Mouse (Mus musculus) cortical plate, adult 2 months (tissue): ENCODE measurements at regions not wholly inside any gene's neighbourhood (a gene's known extent, or its start where the extent isn't known, plus 50 kb on each side); places are given as distances from the start of the nearest gene placed in this dataset.

Experiments used
- H3K27ac ChIP-seq: fragments of 200-500 bp; 2 replicates; pipeline ENCODE4 v1.5.1; 2012; ENCODE audit warnings: low read length, control low read depth, inconsistent platforms; ENCODE audit not compliant: insufficient read depth
- H3K4me1 ChIP-seq: fragments of 200-500 bp; 2 replicates; pipeline ENCODE4 v1.6.1; 2011; ENCODE audit warnings: low read length; ENCODE audit not compliant: control insufficient read depth, insufficient read depth
- H3K4me3 ChIP-seq: fragments of 200-500 bp; 2 replicates; pipeline ENCODE4 v1.5.1; 2011; ENCODE audit warnings: mild to moderate bottlenecking, low read length, control low read depth; ENCODE audit not compliant: insufficient read depth
- CTCF ChIP-seq: fragments of 200-500 bp; IDR thresholded peaks from 2 replicates; pipeline ENCODE4 v1.5.1; 2011; ENCODE audit warnings: mild to moderate bottlenecking, control low read depth, low read length; ENCODE audit not compliant: insufficient read depth; ENCODE audit errors: extremely low read depth
- POLR2A ChIP-seq: fragments of 200-500 bp; IDR thresholded peaks from 2 replicates; pipeline ENCODE4 v1.6.1; 2011; ENCODE audit warnings: mild to moderate bottlenecking, low read length, control low read depth; ENCODE audit not compliant: insufficient read depth; ENCODE audit errors: extremely low read depth

DNA sequence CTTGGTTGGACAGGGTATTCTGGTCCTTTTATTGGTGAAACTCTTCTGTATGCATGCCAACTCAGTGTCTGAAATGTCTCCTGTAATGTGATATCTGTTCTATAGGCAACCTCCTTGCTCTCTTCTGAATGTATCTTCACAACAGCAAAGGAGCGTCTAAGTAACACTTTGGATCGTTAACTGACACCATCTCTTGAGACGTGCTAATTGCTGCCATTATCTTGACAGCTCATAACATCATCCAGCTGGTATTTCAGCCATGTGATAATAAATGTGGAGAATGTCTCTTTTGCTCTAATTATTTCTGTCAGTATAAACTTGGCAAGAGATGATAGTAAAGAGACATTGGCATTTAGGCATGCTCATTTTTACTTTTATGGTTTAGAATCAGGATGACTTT is 68.8 kb upstream of the Col8a1 start:
- no peaks in the 10 kb centered on the region for H3K4me1 ChIP-seq
- no peak overlapping the region for H3K27ac ChIP-seq
- H3K4me3 ChIP-seq: no peak overlapping the region
- TF ChIP-seq CTCF (no peak), POLR2A (no peak)

DNA sequence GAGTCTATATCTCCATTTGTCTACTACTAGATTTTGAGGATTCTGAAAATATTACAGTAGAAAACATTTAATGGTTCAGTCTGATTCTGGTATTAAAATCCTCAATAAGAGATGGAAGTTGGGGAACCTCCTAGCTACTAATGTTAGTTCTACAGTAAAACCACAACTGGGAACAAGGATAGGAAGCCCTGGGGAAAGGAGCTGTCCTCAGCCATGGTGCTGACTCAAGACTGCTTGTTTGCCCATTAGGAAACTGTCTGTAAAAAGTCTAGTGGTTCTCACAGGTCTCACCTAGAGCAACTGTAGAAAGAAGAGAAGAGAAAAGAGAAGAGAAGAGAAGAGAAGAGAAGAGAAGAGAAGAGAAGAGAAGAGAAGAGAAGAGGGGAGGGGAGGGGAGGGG is 90.9 kb upstream of the Col8a1 start:
- no peak overlapping the region for H3K4me3 ChIP-seq
- H3K27ac ChIP-seq: no peak overlapping the region
- H3K4me1 ChIP-seq: no peaks in the 10 kb centered on the region
- TF ChIP-seq POLR2A: no peak
- TF ChIP-seq CTCF: no peak

DNA sequence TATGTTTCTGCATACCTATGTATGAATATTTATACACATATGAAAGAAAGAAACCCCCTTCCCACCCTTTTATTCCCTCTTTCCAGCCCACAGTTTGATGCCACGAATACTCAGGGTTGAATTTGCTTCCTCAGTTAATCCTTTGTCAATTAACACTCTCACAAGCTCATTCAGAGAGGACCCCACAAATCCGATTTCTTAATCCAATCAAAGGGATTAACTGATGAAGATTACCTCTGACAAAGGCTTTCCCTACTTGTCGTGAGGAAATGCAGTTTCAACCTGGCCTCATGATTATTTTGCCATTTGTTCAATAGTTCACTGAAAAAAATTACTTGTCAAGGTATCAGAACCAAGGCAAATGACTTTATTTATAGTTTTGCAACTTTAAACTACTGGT is 91.8 kb upstream of the Col8a1 start:
- TF ChIP-seq POLR2A: no peak
- TF ChIP-seq CTCF: no peak
- no peak overlapping the region for H3K4me3 ChIP-seq
- no peak overlapping the region for H3K27ac ChIP-seq
- no peaks in the 10 kb centered on the region for H3K4me1 ChIP-seq

DNA sequence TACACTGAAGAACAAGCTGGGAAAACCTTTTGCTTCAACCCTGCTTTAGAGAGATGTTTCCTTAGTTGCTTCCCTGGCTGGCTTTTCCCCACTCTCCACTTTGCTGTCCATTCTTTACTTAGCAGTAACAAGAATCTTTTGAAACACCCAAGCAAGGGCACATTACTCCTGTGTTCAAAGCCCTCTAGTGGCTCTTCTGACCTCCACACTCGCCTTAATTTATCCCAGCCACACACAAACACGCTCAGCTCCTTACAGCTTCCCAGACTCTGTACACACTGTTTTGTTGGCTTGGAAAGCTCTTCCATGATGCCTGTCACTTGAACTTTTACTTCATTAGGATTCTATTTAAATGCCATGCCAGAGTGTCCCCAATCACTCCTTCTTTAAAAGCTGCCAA is 97.3 kb upstream of the Col8a1 start:
- Histone ChIP-seq H3K4me3 (no peak overlapping the region), H3K27ac (no peak overlapping the region), H3K4me1 (no peaks in the 10 kb centered on the region)
- TF ChIP-seq POLR2A: no peak
- no peak for TF ChIP-seq CTCF

DNA sequence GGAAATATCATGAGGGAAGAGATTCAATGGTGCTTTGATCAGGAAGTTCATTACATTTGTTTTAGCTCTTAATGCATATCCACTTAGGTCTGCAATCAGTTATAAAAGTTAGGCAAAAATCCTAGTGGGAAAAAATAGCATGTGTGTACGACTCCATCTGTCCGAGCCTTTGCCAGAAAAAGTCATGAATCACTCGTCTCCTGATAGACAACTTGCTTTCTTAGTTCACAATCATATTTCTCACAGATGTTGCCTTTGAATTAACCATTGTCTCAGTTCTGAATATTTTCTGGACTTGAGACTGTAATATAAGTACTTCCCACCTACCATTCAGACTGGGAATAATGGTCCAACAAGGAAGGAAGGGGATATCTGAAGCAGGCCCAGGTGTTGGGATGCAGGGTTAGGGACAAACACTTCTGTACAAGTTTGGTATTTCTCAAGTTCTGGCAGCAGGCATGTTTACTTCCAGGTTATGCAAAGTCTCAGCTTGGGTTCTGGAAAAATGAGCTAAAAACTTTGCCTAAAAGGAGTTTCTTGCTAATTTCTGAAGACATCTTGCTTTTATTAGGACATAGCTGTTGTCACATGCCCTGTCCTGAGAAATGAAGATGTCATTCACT is 98.4 kb upstream of the Col8a1 start:
- no peaks in the 10 kb centered on the region for H3K4me1 ChIP-seq
- H3K27ac ChIP-seq: no peak overlapping the region
- no peak overlapping the region for H3K4me3 ChIP-seq
- TF ChIP-seq CTCF (no peak), POLR2A (no peak)

DNA sequence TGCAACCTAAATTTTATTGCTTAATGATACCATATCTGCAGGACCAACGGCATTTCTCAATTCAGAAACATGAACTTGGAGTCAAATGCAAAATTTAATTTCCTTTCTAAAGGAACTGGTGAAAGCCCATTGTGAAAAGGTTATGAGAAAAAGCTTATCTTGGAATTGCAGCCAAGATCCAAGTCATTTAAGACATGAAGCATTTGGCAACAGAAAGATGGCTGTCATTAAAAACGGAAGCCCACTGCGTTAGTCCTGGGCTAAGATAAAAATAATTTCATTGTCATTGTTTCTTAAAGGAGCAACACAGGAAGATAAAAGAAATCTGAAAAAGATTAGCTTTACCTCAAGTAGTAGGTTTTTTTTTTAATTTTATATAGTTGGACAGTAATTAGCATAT is 99.2 kb upstream of the Col8a1 start:
- Histone ChIP-seq H3K4me3 (no peak overlapping the region), H3K27ac (no peak overlapping the region), H3K4me1 (no peaks in the 10 kb centered on the region)
- TF ChIP-seq CTCF (no peak), POLR2A (no peak)

DNA sequence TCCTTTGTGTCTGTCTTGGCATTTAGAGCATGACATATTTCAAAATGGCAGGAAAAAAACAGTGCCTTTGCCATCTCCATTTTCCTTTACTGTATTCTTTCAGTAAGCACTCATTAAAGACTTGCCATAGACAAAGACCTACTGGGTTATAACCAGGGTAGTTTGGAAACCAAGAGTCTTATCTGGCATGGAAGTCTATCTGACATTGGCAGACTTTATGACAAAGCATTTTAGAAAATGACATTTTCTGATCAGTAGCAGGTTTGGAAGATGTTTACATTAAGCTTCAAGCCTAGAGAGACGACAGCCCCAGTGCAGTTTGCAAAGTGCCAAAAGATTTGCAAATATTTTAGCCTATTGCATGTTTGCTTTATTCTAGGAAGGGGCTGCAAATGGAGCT is 102.5 kb upstream of the Col8a1 start:
- Histone ChIP-seq H3K27ac (no peak overlapping the region), H3K4me3 (no peak overlapping the region), H3K4me1 (no peaks in the 10 kb centered on the region)
- TF ChIP-seq POLR2A: no peak

DNA sequence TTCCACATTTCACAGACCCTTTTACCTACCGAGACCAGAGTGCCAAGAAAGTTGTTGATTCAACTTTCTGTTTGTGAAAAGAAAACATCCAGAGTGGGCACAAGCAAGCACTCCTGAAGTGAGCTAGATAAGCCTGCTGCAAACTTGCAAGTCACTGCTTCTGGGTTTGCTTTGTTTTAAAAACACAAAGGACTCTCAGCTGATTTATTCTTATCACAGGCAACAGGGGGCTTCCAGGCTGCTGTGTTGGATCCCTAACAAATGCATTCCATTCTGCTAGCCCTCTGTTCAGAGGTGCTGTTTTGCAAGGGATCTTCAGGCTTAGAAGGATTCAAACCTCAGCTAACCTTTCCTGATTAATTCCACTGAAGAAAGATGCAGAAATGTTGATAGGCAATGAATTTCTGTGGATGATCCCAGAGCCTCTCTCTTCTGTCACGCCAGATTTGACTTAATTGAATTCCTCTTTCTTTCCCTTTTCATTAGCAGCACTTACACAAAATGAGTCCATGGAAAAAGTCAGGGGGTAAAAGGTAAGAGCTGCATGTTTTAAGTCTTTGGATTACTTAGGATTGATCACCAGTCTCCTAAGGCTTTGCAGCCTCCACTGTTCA is 103.7 kb upstream of the Col8a1 start:
- H3K4me3 ChIP-seq: no peak overlapping the region
- H3K4me1 ChIP-seq: no peaks in the 10 kb centered on the region
- H3K27ac ChIP-seq: no peak overlapping the region
- TF ChIP-seq POLR2A (no peak), CTCF (no peak)

DNA sequence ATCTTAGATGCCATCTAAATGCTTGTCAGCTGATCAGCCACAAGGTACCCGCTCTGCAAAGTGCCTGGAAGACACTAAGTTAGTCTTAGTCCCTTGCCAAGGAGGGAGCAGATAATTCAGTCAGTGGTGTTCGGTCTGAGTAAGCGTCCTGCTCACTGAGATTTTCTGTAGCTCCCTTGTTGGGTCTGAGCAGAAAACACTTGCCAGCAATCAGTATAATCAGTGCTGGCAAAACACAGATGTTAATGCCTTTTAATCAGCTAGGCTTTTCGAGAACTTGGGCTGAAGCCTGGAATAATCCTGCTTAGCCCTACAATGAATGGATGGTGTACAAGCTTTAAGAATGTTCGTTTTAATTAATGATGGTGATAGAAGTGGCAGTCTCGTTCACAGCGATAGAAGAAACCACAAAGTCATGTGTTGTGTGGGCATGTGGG is 104.2 kb upstream of the Col8a1 start:
- H3K4me1 ChIP-seq: no peaks in the 10 kb centered on the region
- H3K4me3 ChIP-seq: no peak overlapping the region
- no peak overlapping the region for H3K27ac ChIP-seq
- TF ChIP-seq CTCF (no peak), POLR2A (no peak)

DNA sequence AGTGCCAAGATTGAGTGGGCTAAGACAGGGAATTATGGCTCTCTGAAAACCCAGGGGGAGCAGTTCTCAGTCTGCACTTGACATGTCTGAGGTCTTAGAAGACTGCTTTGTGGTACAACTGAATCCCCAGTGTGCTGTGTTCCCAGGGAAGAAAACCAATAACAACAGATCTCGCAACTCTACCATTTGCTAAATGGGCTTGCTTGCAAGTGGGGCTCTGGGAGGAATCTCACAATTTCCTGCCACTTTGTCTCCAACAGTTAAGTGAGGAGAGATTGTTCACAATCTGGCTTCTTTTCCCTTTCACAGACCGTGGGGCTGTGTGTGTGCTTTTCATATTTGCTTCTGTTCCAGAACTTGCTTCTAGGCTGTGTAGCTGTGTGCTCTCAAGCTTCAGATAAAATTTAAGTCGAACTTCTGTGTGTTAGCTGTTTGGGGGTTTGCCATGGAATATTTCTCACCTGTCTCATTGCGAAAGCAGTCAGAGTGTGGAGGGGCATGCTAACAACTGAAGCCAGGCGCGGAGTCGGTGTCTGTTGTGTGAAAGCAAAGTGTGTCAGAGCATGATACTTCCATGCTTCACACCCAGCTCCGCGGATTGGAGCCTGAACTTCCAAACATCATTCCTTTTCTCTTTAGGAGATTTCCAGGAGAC is 108.8 kb upstream of the Col8a1 start:
- no peak overlapping the region for H3K4me3 ChIP-seq
- H3K27ac ChIP-seq: no peak overlapping the region
- no peaks in the 10 kb centered on the region for H3K4me1 ChIP-seq
- TF ChIP-seq POLR2A: no peak
- TF ChIP-seq CTCF: no peak
